Mouse (Mus musculus): Measurements from ENCODE around the gene Rnaseh1.

DNA sequence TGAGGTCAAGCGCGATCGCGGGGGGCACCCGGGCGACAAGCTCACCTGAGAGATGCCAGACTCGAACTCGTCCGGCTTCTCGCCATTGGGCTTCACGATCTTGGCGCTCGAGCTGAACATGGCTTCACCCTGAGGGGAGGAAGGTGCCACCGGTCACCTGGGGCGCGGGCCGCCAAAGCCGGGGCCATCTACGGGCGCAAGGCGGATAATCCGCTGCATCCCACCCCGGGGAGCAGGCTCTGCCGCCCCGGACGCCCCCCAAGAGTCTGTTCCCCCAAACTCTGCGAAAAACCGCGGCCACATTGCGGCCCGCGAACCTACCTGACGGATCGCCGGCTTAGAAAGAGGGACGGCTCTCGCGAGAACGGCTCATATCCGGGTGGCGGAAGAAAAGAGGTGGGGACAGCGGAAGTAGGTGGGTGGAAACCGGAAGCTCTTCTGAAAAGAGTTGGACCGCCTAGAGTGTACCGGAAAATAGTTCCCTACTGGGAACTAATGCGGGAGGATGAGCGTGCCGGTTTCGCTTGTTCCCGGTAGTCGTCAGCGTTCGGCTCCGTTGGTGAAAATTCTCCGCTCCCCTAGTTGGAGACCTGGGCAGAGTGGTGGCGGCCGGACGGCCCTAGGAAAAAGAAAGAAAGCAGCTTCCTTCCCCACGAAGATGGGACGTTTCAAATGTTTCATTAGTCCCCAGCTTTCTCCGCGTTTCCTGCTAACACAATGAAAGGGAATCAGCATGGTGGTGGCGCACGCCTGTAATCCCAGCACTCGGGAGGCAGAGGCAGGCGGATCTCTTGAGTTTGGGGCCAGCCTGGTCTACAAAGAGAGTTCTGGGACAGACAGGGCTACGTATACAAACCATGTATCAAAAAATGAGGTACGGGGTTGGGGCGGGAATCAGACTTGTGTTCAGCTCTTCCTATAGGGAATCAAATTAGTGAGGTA is 13.6 kb upstream of the Rnaseh1 start, which contains the start of gene Rps7:
- no peak for TF ChIP-seq CTCF (IDR thresholded peaks at IDR 0.05; ENCODE audit: control insufficient read depth, insufficient read depth, insufficient replicate concordance, low read depth, low read length)
- TF ChIP-seq POLR2A (IDR thresholded peaks at IDR 0.05; ENCODE audit: control insufficient read depth, low read depth, low read length), result peak; percentile 93
